Mouse (Mus musculus) liver, adult 2 months (tissue): ENCODE measurements at regions not wholly inside any gene's neighbourhood (a gene's known extent, or its start where the extent isn't known, plus 50 kb on each side); places are given as distances from the start of the nearest gene placed in this dataset.

Experiments
- CTCF ChIP-seq: fragments of 200-500 bp; IDR thresholded peaks from 2 replicates; pipeline ENCODE4 v1.5.1; 2011; ENCODE audit warnings: low read depth, low read length, control low read depth
- POLR2A ChIP-seq: fragments of 200-500 bp; IDR thresholded peaks from 2 replicates; pipeline ENCODE4 v1.6.1; 2011; ENCODE audit warnings: low read length, control low read depth; ENCODE audit not compliant: insufficient read depth; ENCODE audit errors: extremely low read depth

DNA sequence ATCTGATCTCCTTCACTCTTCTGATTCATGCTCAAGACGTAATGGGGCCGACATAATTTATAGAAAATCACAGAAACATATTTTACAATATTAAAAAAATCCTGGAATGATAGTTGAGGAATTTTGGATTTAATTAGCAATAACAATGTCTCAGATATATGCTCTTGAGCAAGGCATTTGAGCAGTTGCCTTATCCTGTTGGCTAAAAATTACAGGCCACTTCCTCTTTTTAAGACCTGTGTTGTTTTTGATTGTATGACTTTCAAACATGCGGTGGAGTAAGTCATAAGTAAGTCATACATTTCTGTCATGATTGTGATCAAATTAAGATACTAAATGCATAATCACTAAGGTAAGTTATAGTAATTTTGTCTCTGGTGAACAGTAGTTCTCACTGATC, 387.5 kb downstream of the Nxph1 start:
- TF ChIP-seq CTCF (no peak), POLR2A (no peak)
